Mouse (Mus musculus) liver, embryonic 14.5 days (tissue): ENCODE data around the gene Tceal5. TPM values are rescaled to one million over a fixed set of nuclear protein-coding genes. Genes with fewer than 3 reads are reported as not detected.

Experiments used
- ATAC-seq: fragments of 200-750 bp; cut with Nextera tagmentation; 2 replicates; pipeline ENCODE4 v1.8.0; 2017; ENCODE audit warnings: moderate number of reproducible peaks, mild to moderate bottlenecking, moderate library complexity; ENCODE audit not compliant: insufficient read depth
- DNase-seq, 3 experiments: peaks; one replicate each; pipeline ENCODE4 v3.0.0-alpha.2; 2012 to 2013; ENCODE audit warnings: low read depth in 3 of 3, low spot score in 3 of 3
- H3K27ac ChIP-seq: fragments of 300-500 bp; sonication (generic); 2 replicates; pipeline ENCODE4 v1.5.1; 2014; ENCODE audit warnings: moderate library complexity, mild to moderate bottlenecking, control low read depth, inconsistent platforms
- H3K27me3 ChIP-seq: fragments of 300-500 bp; sonication (generic); 2 replicates; pipeline ENCODE4 v1.6.1; 2014; ENCODE audit warnings: mild to moderate bottlenecking, low read length, moderate library complexity; ENCODE audit not compliant: control insufficient read depth, insufficient read depth
- H3K36me3 ChIP-seq: fragments of 300-500 bp; sonication (generic); replicated peaks from 2 replicates; pipeline ENCODE4 v1.6.1; 2014; ENCODE audit warnings: low read depth; ENCODE audit not compliant: control insufficient read depth, insufficient read depth
- H3K4me1 ChIP-seq, 2 experiments: fragments of 200-500 bp in 1 of 2; fragments of 300-500 bp in 1 of 2; sonication (generic) in 1 of 2; replicated peaks; 2 replicates each; pipeline ENCODE4 v1.6.1; 2012 to 2014; ENCODE audit warnings: antibody characterized with exemption in 1 of 2, inconsistent platforms in 1 of 2, low read length in 1 of 2; ENCODE audit not compliant: control insufficient read depth in 2 of 2, insufficient read depth in 2 of 2
- H3K4me2 ChIP-seq: fragments of 300-500 bp; sonication (generic); 2 replicates; pipeline ENCODE4 v1.6.1; 2014; ENCODE audit warnings: low read depth, mild to moderate bottlenecking, control low read depth, moderate library complexity
- H3K4me3 ChIP-seq, 2 experiments: fragments of 200-500 bp in 1 of 2; fragments of 300-500 bp in 1 of 2; sonication (generic) in 1 of 2; 2 replicates each; pipeline ENCODE4 v1.5.1; 2012 to 2014; ENCODE audit warnings: low read depth in 2 of 2, low read length in 2 of 2, mild to moderate bottlenecking in 2 of 2, control low read depth in 1 of 2, inconsistent platforms in 1 of 2, moderate library complexity in 1 of 2; ENCODE audit not compliant: insufficient read depth in 1 of 2
- H3K9ac ChIP-seq: fragments of 300-500 bp; sonication (generic); replicated peaks from 2 replicates; pipeline ENCODE4 v1.6.1; 2014; ENCODE audit warnings: mild to moderate bottlenecking, control low read depth, moderate library complexity
- H3K9me3 ChIP-seq: fragments of 300-500 bp; sonication (generic); 2 replicates; pipeline ENCODE4 v1.6.1; 2016; ENCODE audit warnings: low read length, mixed read lengths; ENCODE audit not compliant: control insufficient read depth
- CTCF ChIP-seq: IDR thresholded peaks from 2 replicates; pipeline ENCODE4 v1.5.1; 2016; ENCODE audit warnings: antibody characterized with exemption, low read depth, control low read depth
- EP300 ChIP-seq: IDR thresholded peaks from 2 replicates; pipeline ENCODE4 v1.6.1; 2016; ENCODE audit warnings: antibody characterized with exemption, low read depth
- WGBS: fragments of 180-500 bp; shearing (Covaris S2); extraction: QIAGEN DNeasy Blood & Tissue Kit; methylation state at CpG from one replicate; pipeline ENCODE4 v1.1.7; 2014; ENCODE audit not compliant: insufficient replicate concordance; 5-methylcytosine and 5-hydroxymethylcytosine counted together
- polyA plus RNA-seq, 2 experiments: library from polyadenylated mRNA; depleted of rRNA in 1 of 2; stranded (reverse) in 1 of 2; unstranded in 1 of 2; fragments of >200 nt; fragmentation: Nextera tagmentation in 1 of 2; extraction: Ambion mirVana in 1 of 2; gene quantifications; 2 replicates each; pipeline versions ENCODE4 v1.2.1 to v1.2.3; 2012 to 2014

Tceal5 gene
- polyA plus RNA-seq, 2 experiments: 2.9 to 13.8 TPM

GRCm38 (mm10) chrX:136244574-136245229 lies 41.0 kb upstream of the Tceal5 start, which contains the start of gene Tceal9:
TSS of gene Tceal9 (plus strand) at chrX:136245079.
- TF ChIP-seq CTCF (no peak), EP300 (no peak)
- Histone ChIP-seq H3K27ac (peak within 1 kb of the TSS; percentile 35; the same call in 1 of the 2 replicates), H3K4me1 (no peaks in the 10 kb centered on the region), H3K9ac (peak within 1 kb of the TSS; percentile 68), H3K27me3 (no peaks in the 10 kb centered on the region), H3K4me3 (peak within 1 kb of the TSS; percentile 70 to 93), H3K4me2 (peak within 1 kb of the TSS; percentile 76), H3K9me3 (no peaks in the 10 kb centered on the region), H3K36me3 (no peaks in the 10 kb centered on the region)
- 12% methylated on average over 20 of the region's 20 CpGs for WGBS
- ATAC-seq: peak; percentile 92
- DNase-seq: peak; percentile 72 to 77 (median 74)

DNA sequence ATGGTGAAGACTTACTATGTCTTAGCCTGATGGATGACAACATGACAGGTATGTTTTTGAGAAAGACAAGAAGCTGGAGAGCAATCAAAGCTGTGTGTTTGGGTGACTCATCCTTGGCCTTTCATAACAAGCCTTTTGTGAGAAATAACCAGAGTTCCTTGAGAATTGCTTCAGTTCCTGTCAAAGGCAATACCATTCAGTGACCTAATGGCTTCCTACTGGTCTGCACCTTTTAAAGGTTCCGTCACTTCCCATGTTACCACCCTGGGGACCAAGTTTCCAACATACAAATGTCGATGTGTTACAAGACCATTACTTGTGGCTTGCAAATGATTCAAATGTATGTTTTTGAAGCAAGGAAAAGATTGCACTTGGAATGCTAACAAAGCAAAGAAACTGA lies 39.5 kb upstream of the Tceal5 start:
- Histone ChIP-seq H3K4me2 (no peak overlapping the region), H3K27ac (no peak overlapping the region), H3K4me3 (no peak overlapping the region), H3K9ac (no peak overlapping the region), H3K4me1 (no peaks in the 10 kb centered on the region), H3K9me3 (no peaks in the 10 kb centered on the region), H3K36me3 (no peaks in the 10 kb centered on the region), H3K27me3 (no peaks in the 10 kb centered on the region)
- ATAC-seq (no peak), DNase-seq (no peak)
- TF ChIP-seq EP300: no peak
- no peak for TF ChIP-seq CTCF
- WGBS: 65% methylated on average over 2 of the region's 2 CpGs

DNA sequence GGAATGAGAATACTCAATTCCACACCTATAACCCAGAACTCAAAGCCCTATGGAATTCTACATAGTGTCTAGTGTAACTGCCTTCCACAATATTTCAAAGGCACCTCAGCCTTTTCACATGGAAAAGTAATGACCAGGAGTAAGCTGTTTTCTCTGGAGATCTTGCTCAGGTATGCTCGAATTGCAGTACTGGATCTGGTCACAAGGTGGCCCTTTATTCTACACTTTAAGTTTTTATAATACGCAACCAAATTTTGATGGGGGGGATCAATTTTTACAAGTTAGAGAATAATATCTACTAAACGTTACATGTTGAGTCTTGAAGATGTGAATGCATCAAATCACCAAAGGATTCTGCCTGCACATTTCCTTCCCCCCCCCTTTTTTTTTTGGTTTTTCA lies 34.4 kb upstream of the Tceal5 start:
- H3K4me1 ChIP-seq: no peaks in the 10 kb centered on the region
- peak; percentile 42; the same call in 1 of the 2 replicates for TF ChIP-seq CTCF
- TF ChIP-seq EP300: no peak
- no peaks in the 10 kb centered on the region for H3K27me3 ChIP-seq
- H3K36me3 ChIP-seq: no peaks in the 10 kb centered on the region
- no peaks in the 10 kb centered on the region for H3K9me3 ChIP-seq
- ATAC-seq (no peak), DNase-seq (no peak)
- no peak overlapping the region for H3K4me2 ChIP-seq
- H3K4me3 ChIP-seq: no peak overlapping the region
- 34% methylated on average over 3 of the region's 3 CpGs for WGBS
- H3K9ac ChIP-seq: no peak overlapping the region
- H3K27ac ChIP-seq: no peak overlapping the region

DNA sequence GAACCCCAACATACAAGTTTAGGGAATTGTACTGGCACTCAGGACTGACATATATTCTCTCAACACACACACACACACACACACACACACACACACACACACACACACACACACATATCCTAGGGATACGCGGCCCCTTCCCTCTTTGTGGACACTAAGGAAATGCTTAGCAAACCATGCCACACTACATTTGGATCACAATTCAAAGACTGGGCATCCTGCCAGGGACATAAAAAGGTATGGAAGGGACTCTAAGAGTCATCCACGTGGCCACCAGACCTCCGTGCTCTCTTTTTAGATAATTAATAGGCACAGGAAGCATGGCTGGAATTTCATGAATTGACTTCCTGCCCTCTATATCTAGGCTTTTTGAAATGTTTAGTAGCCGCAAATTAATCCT lies 24.1 kb upstream of the Tceal5 start:
- no peak overlapping the region for H3K4me3 ChIP-seq
- no peak overlapping the region for H3K9ac ChIP-seq
- no peak overlapping the region for H3K27ac ChIP-seq
- H3K9me3 ChIP-seq: no peaks in the 10 kb centered on the region
- H3K4me1 ChIP-seq: no peaks in the 10 kb centered on the region
- DNase-seq (no peak), ATAC-seq (no peak)
- H3K27me3 ChIP-seq: no peaks in the 10 kb centered on the region
- TF ChIP-seq CTCF (no peak), EP300 (no peak)
- 72% methylated on average over 5 of the region's 5 CpGs for WGBS
- H3K36me3 ChIP-seq: no peaks in the 10 kb centered on the region
- H3K4me2 ChIP-seq: no peak overlapping the region

DNA sequence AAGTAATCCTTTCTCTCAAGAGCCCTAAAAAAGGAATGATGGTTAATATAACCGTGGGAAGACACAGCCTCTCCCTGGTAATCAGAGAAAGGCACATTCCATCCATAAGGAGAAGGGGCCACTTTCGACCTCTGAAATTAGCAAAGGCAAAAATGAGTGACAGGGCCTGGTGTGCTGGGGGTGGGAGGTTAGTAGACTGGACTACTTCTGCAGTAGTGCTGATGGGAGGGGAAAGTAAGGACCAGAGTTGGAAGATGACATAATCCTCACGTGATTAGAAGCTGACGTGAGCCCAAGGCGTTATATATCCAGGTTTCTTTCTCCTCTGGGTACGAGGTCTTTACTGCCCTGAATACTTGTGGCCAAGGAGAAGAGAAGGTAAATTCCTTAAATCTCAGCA lies 20.0 kb upstream of the Tceal5 start:
- H3K9me3 ChIP-seq: no peaks in the 10 kb centered on the region
- H3K9ac ChIP-seq: no peak overlapping the region
- no peak for ATAC-seq
- TF ChIP-seq CTCF (no peak), EP300 (no peak)
- H3K4me1 ChIP-seq: no peaks in the 10 kb centered on the region
- DNase-seq: no peak
- H3K27ac ChIP-seq: no peak overlapping the region
- H3K4me2 ChIP-seq: no peak overlapping the region
- H3K36me3 ChIP-seq: no peaks in the 10 kb centered on the region
- no peak overlapping the region for H3K4me3 ChIP-seq
- 58% methylated on average over 6 of the region's 6 CpGs for WGBS
- no peaks in the 10 kb centered on the region for H3K27me3 ChIP-seq
